Mouse (Mus musculus) heart, embryonic 14.5 days (tissue): ENCODE data around the gene Tspan9. TPM values are rescaled to one million over a fixed set of nuclear protein-coding genes. Genes with fewer than 3 reads are reported as not detected.

ENCODE experiments used
- ATAC-seq: fragments of 200-750 bp; cut with Nextera tagmentation; 2 replicates; pipeline ENCODE4 v1.8.0; 2017; ENCODE audit warnings: low read depth, moderate TSS enrichment; ENCODE audit not compliant: insufficient number of reproducible peaks, insufficient read depth, low FRiP score
- H3K27ac ChIP-seq, 2 experiments: fragments of 200-500 bp in 1 of 2; fragments of 300-500 bp in 1 of 2; sonication (generic) in 1 of 2; replicated peaks in 1 of 2; 2 replicates each; pipeline ENCODE4 v1.5.1; 2012 to 2014; ENCODE audit warnings: low read depth in 2 of 2, low read length in 2 of 2, control low read depth in 1 of 2, mild to moderate bottlenecking in 1 of 2, mixed read lengths in 1 of 2; ENCODE audit not compliant: control insufficient read depth in 1 of 2, insufficient read depth in 1 of 2
- H3K27me3 ChIP-seq: fragments of 300-500 bp; sonication (generic); 2 replicates; pipeline ENCODE4 v1.6.1; 2014; ENCODE audit warnings: mild to moderate bottlenecking, low read length, control low read depth; ENCODE audit not compliant: control insufficient read depth, insufficient read depth
- H3K36me3 ChIP-seq: fragments of 300-500 bp; sonication (generic); 2 replicates; pipeline ENCODE4 v1.6.1; 2014; ENCODE audit warnings: mild to moderate bottlenecking, control low read depth, low read length, mixed read lengths; ENCODE audit not compliant: control insufficient read depth, insufficient read depth
- H3K4me1 ChIP-seq, 2 experiments: fragments of 200-500 bp in 1 of 2; fragments of 300-500 bp in 1 of 2; sonication (generic) in 1 of 2; 2 replicates each; pipeline ENCODE4 v1.6.1; 2012 to 2014; ENCODE audit warnings: low read length in 2 of 2, control low read depth in 1 of 2, mixed read lengths in 1 of 2; ENCODE audit not compliant: control insufficient read depth in 2 of 2, insufficient read depth in 2 of 2
- H3K4me2 ChIP-seq: fragments of 300-500 bp; sonication (generic); 2 replicates; pipeline ENCODE4 v1.6.1; 2014; ENCODE audit warnings: mild to moderate bottlenecking, low read length
- H3K4me3 ChIP-seq, 2 experiments: fragments of 200-500 bp in 1 of 2; fragments of 300-500 bp in 1 of 2; sonication (generic) in 1 of 2; 2 replicates each; pipeline ENCODE4 v1.5.1; 2012 to 2014; ENCODE audit warnings: low read length in 2 of 2, mild to moderate bottlenecking in 2 of 2, control low read depth in 1 of 2, low read depth in 1 of 2, moderate library complexity in 1 of 2; ENCODE audit not compliant: control insufficient read depth in 1 of 2, insufficient read depth in 1 of 2
- H3K9ac ChIP-seq: fragments of 300-500 bp; sonication (generic); 2 replicates; pipeline ENCODE4 v1.6.1; 2014; ENCODE audit warnings: mild to moderate bottlenecking, low read length
- H3K9me3 ChIP-seq: fragments of 300-500 bp; sonication (generic); 2 replicates; pipeline ENCODE4 v1.6.1; 2016; ENCODE audit warnings: low read length, control low read depth; ENCODE audit not compliant: control insufficient read depth
- WGBS: fragments of 180-500 bp; shearing (Covaris S2); extraction: QIAGEN DNeasy Blood & Tissue Kit; methylation state at CpG from one replicate; pipeline ENCODE4 v1.1.7; 2014; 5-methylcytosine and 5-hydroxymethylcytosine counted together
- polyA plus RNA-seq: library from polyadenylated mRNA; unstranded; fragments of >200 nt; fragmentation: Nextera tagmentation; extraction: Ambion mirVana; gene quantifications from 2 replicates; pipeline ENCODE4 v1.2.1, GENCODE M21; 2014

The Tspan9 gene
- polyA plus RNA-seq, 1 experiment from 2014 or later: 143 TPM

DNA sequence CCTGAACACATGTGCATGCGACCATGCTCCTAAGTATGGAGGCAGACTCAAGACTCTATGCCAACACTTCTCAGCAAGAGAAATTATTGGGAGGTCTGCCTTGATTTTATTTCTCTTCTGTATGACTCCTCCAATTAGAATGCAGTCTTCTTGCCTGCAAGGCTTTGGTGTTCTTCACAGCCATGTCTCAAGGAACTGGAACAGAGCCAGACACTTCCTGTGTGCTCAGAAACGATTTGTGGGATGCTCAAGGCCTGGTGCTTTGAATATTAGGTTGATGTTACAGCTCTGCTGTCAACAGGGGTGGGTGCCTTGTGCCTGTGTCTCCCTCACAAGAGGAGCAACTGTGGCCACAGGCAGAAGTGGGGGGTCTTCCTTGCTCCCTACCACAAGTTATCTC, 22.2 kb upstream of the Tspan9 start:
- no peak for ATAC-seq
- no peaks in the 10 kb centered on the region for H3K9me3 ChIP-seq
- WGBS: 65% methylated on average over 2 of the region's 2 CpGs

DNA sequence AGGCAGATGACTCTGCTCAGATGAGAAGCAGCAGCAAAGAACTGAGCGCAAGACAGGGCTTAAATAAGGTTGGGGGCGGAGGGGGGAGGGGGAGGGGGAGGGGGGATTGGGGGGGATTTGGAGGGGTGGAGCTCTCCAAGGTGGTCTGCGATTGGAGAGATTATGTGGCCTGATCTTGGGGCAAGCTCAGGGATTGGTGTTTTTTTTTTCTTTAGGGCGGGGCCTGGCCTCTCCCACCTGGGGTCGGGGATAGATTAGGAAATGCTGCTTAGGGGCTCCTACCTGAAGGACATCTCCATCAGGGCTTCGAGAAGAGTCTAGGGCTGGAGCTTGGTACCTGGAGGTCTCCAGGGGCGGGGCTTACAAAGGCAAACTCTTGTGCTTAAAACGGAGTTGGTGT, 21.2 kb upstream of the Tspan9 start:
- no peak for ATAC-seq
- H3K4me1 ChIP-seq: peaks cover 5 to 8% of the 10 kb centered on the region in 2 experiments; a peak in 2 of 4 replicates
- no peak overlapping the region for H3K4me3 ChIP-seq
- no peak overlapping the region for H3K9ac ChIP-seq
- no peak overlapping the region for H3K27ac ChIP-seq
- 81% methylated on average over 8 of the region's 8 CpGs for WGBS
- H3K27me3 ChIP-seq: no peaks in the 10 kb centered on the region
- H3K9me3 ChIP-seq: no peaks in the 10 kb centered on the region
- H3K36me3 ChIP-seq: no peaks in the 10 kb centered on the region
- no peak overlapping the region for H3K4me2 ChIP-seq

More for the DNA sequence above, 22.2 kb upstream of the Tspan9 start:
- Histone ChIP-seq H3K4me2 (no peak overlapping the region), H3K27ac (no peak overlapping the region), H3K27me3 (no peaks in the 10 kb centered on the region), H3K4me3 (no peak overlapping the region), H3K9ac (no peak overlapping the region), H3K4me1 (peaks cover 5 to 8% of the 10 kb centered on the region in 2 experiments; a peak in 2 of 4 replicates), H3K36me3 (no peaks in the 10 kb centered on the region)

DNA sequence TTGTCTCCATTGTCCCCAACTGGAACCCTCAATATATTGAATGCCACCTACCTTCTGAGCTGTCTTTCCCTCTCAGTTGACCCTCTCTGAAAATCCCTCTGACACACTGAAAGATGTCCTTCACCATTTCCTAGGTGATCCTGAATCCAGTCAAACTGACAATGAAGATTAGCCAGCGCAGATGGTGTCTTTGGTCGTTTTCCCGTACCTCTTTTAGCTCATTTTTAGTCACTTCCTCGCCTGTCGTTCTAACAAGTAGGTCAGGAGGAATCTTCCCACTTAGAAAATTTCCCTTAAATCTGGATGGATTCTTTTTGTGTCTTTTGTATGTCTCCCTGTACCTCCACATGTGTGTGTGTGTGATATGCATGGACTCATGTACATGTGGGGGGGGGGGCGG, 15.7 kb upstream of the Tspan9 start:
- no peaks in the 10 kb centered on the region for H3K27me3 ChIP-seq
- no peaks in the 10 kb centered on the region for H3K36me3 ChIP-seq
- no peak overlapping the region for H3K27ac ChIP-seq
- no peak for ATAC-seq
- no peaks in the 10 kb centered on the region for H3K9me3 ChIP-seq
- H3K4me3 ChIP-seq: no peak overlapping the region
- 85% methylated on average over 6 of the region's 6 CpGs for WGBS
- H3K4me2 ChIP-seq: no peak overlapping the region
- no peaks in the 10 kb centered on the region for H3K4me1 ChIP-seq
- no peak overlapping the region for H3K9ac ChIP-seq

DNA sequence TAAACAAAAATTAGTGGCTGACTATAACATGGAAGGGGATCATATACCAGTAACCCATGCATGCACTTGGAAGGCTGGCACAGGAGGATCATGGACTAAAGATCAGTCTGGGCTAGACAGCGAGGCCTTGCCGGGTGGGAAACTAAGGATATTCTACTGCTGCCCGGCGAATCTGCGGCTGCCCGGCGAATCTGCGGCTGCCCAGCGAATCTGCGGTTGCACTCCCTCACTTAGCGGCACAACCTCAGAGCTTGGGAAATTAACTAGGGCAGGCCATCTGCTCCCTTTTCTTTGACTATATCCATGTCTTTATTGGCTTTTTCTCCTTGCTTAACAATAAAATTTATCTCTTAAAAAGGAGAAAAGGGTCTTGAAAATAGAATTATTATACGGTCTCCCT, 14.6 kb upstream of the Tspan9 start:
- no peaks in the 10 kb centered on the region for H3K36me3 ChIP-seq
- 78% methylated on average over 12 of the region's 12 CpGs for WGBS
- H3K27me3 ChIP-seq: no peaks in the 10 kb centered on the region
- ATAC-seq: no peak
- H3K4me1 ChIP-seq: no peaks in the 10 kb centered on the region
- H3K9ac ChIP-seq: no peak overlapping the region
- H3K27ac ChIP-seq: no peak overlapping the region
- H3K4me3 ChIP-seq: no peak overlapping the region
- no peak overlapping the region for H3K4me2 ChIP-seq
- no peaks in the 10 kb centered on the region for H3K9me3 ChIP-seq

GRCm38 (mm10) chr6:128156476-128156875, 13.1 kb upstream of the Tspan9 start:
- 80% methylated on average over 4 of the region's 4 CpGs for WGBS
- H3K36me3 ChIP-seq: no peaks in the 10 kb centered on the region
- H3K4me2 ChIP-seq: no peak overlapping the region
- no peak overlapping the region for H3K27ac ChIP-seq
- no peaks in the 10 kb centered on the region for H3K27me3 ChIP-seq
- no peaks in the 10 kb centered on the region for H3K4me1 ChIP-seq
- H3K9me3 ChIP-seq: no peaks in the 10 kb centered on the region
- no peak overlapping the region for H3K4me3 ChIP-seq
- no peak overlapping the region for H3K9ac ChIP-seq
- no peak for ATAC-seq

GRCm38 (mm10) chr6:128155935-128156334, 12.5 kb upstream of the Tspan9 start:
- H3K9ac ChIP-seq: no peak overlapping the region
- ATAC-seq: no peak
- no peak overlapping the region for H3K27ac ChIP-seq
- no peak overlapping the region for H3K4me2 ChIP-seq
- no peaks in the 10 kb centered on the region for H3K27me3 ChIP-seq
- H3K4me3 ChIP-seq: no peak overlapping the region
- no peaks in the 10 kb centered on the region for H3K9me3 ChIP-seq
- H3K4me1 ChIP-seq: no peaks in the 10 kb centered on the region
- H3K36me3 ChIP-seq: no peaks in the 10 kb centered on the region
- 51% methylated on average over 2 of the region's 2 CpGs for whole genome bisulfite sequencing

DNA sequence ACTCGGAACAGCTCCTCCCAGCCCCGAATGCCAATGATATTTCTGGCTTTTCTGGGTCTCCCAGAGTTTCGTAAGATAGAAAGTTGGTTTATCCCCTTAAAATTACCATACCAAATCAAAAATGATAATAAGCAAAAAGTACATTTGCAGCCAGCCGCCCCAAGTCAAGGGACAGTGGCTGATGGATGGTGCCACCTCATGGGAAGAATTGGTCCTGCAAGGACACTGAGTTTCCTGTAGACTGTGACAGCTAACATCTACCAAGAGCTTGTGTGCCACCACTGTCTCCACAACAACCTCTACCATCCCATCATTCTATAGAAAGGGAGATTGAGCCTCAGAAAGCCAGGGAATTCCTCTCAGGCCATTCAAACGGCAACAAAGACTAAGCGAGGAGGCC, 2.4 kb upstream of the Tspan9 start:
- Histone ChIP-seq H3K27ac (no peak overlapping the region), H3K4me1 (peaks cover 5 to 22% of the 10 kb centered on the region in 2 experiments; a peak in 3 of 4 replicates), H3K9ac (no peak overlapping the region), H3K4me2 (no peak overlapping the region), H3K27me3 (no peaks in the 10 kb centered on the region), H3K4me3 (no peak overlapping the region), H3K36me3 (no peaks in the 10 kb centered on the region), H3K9me3 (no peaks in the 10 kb centered on the region)
- ATAC-seq: no peak
- whole genome bisulfite sequencing: 49% methylated on average over 6 of the region's 6 CpGs
